Mouse (Mus musculus) fat pad, adult 2 months (tissue): ENCODE measurements at regions not wholly inside any gene's neighbourhood (a gene's known extent, or its start where the extent isn't known, plus 50 kb on each side); places are given as distances from the start of the nearest gene placed in this dataset.
"Not testable (repeated sequence)": the region's sequence is repeated elsewhere in the genome, so short reads cannot be mapped to it uniquely, and the experiment has no call there.

Experiments used
- DNase-seq: peaks from one replicate; pipeline ENCODE4 v3.0.0-alpha.2; 2011; ENCODE audit warnings: low read depth, low spot score; ENCODE audit errors: extremely low read depth

GRCm38 (mm10) chr3:83416536-83416935, 288.8 kb downstream of the Dchs2 start:
- DNase-seq: no peak

- no peak for DNase-seq
Observed at GRCm38 (mm10) chr3:83424267-83424666, 296.5 kb downstream of the Dchs2 start.

- DNase-seq: no peak
Observed at GRCm38 (mm10) chr3:83429376-83429775, 301.6 kb downstream of the Dchs2 start.

DNA sequence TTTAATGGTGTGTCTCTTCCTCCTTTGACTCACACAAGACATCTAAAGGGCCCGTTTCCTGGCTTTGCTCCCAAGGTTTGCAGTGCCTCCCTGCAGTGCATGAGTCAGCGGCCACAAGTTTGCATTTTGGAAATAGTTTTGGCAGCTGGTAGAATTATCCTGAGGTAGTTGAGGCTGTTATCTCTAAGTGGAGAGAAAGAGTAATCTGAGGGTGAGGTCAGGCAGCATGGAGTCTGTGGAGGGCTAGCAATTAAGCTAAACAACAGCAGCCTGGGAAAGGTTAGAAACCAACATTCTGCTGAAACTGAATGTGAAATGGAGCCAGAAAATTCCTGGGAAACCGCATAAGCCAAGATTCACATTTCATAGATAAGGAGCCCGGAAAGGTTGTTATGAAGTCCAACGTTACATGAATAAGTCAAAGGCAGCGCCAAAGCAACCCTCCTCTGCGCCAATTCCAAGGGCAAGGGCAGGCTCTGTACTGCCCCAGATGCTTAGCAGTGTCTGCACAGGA, 318.5 kb downstream of the Dchs2 start:
- DNase-seq: no peak

- DNase-seq: no peak
Observed at GRCm38 (mm10) chr3:83450662-83451061, 315.5 kb upstream of the Sfrp2 start.

DNA sequence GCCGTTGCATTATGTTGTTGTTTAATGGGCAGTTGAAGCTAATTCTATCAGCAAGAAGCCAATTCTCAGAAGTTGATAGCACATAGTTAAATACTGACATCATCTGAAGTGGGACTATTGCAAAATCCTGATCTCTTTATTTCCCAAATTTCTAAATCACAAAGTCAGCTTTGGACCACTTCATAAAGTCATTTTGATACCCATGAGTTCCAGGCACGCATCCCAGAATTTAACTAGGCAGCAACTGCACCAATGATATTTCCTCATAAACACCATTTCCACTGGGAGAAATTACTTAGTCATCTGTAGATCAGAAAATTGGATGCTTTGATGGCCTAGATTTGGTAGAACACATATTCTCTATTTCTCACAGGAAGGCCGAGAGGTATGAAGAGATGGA, 314.8 kb upstream of the Sfrp2 start:
- DNase-seq: no peak

DNA sequence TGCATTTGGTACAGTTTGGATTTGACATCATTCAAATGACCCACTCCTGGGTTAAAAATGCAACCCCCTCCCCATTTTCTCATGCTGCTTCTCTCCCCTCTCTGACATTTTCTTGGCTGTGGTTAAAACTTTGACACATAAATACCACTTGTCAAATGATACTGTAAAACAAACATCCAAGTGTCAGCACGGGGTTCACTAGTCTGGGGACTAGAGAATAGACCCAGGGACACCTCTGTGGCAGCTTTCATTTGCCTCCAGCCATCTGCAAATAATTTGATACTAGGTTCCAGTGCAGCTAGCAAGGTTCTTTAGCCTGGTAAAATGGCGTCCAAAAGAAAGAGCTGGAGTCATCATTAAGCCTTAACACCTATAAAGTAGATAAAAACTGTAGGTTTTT, 312.7 kb upstream of the Sfrp2 start:
- DNase-seq: no peak

DNA sequence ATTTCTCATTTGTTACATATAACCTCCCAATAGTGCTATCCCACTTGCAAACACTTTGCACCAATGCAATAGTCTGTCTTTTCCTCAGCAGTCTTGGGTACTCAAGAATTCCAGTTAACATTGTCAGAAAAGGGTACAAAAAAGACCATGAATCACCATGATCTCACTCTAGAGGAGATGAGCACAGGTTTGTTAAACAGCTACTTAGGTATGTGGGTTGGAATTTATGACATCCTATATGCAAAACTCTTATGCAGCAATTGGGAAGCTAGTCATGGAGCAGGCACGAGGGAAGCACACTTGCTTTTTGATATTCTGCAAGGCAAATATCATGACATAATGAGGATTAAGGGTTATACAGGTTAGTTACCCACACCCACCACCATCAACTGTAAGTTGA, 307.7 kb upstream of the Sfrp2 start:
- no peak for DNase-seq

DNA sequence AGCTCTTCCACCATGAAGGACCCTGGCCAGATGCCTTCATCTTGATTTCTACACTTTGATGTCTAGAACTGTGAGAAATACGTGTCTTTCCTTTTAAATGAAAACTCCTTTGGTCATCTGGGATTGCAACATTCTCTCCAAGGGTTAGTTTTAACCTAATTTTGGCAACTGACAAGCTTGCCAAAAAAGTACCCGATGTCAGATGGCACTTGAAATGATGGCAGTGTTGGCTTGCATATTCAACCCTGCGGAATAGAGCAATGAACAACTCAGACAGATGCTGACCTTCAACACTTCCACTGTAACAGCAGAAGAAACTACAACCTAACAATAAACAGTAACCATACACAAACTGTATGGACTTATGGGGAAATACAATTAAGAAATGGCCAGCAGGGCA, 286.9 kb upstream of the Sfrp2 start:
- DNase-seq: no peak

DNA sequence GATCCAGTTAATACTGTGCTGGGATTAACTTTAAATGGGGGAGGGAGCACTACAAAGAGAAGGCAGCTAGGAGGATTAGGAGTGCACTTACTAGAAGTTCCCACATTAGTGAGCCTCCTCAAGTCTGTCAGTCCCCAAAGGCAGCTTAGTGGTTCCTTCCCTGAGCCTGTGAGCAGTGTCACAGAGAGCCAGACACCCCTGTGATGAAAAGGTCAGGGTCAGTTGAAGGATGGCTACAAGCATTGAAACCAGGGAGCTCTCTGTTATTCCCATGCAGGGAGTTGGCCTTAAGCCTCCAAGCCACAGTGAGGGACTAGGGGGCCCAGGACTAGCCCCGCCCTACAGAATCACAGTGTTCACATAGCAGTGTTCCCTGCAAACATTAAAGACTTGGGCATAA, 285.9 kb upstream of the Sfrp2 start:
- DNase-seq: no peak

- DNase-seq: no peak
Observed at GRCm38 (mm10) chr3:83486192-83486716, 279.9 kb upstream of the Sfrp2 start.

DNA sequence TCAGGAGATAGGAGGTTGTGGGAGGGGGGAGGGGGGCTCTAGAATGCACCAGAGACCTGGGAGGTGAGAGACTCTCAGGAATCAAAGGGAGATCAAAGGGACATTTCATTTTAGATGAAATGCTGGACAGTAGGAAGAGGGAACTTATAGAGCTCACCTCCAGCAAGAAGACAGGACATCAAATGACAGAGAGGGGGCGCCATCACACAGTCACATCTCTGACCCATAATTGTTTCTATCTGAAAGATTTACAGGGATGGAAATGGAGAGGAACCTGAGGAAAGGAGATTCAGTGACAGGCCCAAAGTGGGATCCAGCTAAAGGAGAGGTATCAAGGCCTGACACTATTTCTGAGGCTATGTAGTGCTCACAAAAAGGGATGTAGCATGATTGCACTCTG, 270.5 kb upstream of the Sfrp2 start:
- DNase-seq: no peak

GRCm38 (mm10) chr3:83503901-83504300, 262.2 kb upstream of the Sfrp2 start:
- DNase-seq: no peak

GRCm38 (mm10) chr3:83516614-83517013, 249.5 kb upstream of the Sfrp2 start:
- DNase-seq: no peak

DNA sequence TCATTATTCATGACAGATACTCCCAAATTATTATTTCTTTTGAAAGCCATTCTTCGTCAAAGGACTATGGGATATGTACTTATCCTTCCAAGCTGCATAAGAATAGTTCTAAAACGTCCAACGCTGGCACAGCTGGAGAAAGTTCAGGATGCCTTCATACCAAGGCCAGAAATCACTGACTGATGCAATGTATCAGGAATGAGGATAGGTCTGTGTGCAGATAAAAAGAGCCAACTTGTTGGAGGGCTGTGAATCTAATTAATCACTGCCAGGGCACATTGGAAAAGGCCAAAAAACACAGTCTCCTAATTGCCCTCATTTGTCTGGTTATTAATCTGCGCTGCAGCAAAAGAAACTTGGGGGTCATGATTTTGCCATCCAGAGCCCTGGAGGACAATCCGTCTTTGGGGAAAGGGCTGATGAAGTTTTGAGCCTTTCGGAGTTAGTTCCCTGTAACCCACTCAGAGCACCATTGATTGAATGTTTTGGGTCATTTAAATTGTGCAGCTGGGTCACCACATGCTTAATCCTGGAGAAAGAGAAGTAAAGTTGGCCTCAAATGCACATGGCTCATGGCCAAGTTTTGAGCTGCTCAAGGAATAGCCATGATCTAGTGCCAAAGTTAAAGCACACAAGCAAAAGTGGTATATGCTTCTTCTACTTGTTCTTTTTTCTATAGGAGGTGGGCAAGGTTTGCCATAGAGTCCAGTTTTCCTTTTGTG, 248.0 kb upstream of the Sfrp2 start:
- no peak for DNase-seq

GRCm38 (mm10) chr3:83530243-83530847, 235.8 kb upstream of the Sfrp2 start:
- DNase-seq: no peak

DNA sequence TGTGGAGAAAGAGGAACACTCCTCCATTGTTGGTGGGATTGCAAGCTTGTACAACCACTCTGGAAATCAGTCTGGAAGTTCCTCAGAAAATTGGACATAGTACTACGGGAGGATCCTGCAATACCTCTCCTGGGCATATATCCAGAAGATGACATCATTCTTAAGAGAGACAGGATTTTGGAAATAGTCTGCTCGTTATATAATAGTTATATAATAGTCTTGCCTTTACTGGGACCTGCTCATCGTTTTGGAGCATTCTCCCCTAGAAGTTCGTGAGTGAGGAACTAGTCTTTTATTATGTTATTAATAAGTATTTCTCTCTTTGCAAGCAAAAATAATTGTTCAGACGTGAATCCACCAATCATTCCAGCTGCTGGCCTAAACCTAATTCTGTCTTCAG, 229.5 kb upstream of the Sfrp2 start:
- not testable (repeated sequence) for DNase-seq

DNA sequence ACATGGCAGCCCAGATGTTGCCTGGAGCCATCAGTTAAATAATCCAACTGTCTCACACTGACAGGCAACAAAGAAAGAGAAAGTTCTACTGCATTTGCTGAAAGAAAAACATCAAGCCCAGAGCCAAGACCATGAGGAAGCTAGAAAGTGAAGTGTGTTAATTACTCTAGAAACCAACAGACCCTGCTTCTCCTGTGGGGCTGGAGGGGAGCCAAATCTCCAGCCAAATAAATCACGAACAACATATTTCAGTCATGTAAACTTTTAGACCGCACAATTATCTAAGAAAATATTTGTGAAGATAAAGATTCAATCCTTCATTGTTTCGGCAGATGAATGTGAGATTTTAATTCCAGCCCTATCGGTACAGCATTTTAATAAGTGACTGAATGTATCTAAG, 228.9 kb upstream of the Sfrp2 start:
- DNase-seq: no peak

DNA sequence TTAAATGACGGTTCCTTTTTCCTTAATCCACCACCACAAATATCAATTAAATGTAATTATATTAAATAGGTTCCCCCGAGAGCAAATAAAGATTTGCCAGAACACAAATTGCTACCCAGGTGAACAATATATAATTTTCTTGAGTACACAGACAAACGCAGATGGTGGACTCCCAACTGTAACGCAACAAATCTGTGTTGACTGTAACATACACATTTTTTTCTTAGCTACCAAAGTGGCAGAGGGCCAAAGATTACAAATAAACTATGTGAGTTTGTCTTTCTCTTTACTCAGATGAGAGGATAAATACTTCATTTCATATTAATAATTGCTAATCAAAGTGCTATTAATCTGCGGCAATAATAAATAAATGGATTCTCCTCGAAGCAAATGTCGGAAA, 228.4 kb upstream of the Sfrp2 start:
- no peak for DNase-seq

GRCm38 (mm10) chr3:83538898-83539297, 227.2 kb upstream of the Sfrp2 start:
- no peak for DNase-seq

DNA sequence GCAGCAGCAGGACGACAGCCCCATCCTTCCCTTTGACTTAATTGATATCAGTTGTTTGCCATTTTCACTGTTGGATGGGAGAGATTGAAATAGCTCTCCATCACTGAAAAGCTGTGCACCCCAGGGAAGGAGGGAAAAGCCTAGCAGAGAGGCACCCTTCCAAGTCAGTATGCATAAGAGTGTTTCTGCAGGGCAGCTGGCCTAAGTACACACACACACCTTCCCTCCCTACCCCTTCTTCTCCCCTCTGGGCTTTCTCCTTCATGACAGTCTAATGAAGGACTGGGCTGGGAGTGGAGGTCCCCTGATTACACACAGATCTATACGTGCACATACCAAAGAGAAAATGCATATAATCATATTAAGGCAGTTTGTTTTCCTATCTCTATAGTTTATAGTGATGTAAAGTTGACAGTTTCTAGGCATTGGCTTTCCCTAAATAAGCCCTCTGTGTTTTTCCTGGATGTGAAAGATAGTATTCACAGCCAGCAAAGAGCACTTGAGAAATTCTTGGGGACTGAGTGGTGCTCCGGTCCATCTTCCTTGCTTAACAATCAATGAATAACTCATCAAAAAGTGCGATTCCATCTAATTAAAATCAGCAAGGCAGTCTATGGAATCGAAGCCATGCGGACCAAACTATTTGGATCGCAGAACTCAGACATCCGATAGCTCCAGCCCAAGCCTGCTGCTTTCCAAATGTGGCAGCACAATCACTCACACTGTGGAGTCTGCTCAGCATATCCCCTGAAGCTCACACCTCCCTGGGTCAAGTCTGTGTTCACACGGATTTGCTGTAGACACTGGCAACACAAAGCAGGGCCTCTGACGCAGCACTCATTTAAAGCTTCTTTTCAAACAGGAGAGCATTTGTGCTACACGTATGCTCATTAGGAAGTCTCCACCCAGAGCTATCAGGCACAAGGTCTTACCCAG, 224.9 kb upstream of the Sfrp2 start:
- DNase-seq: no peak
